Mouse (Mus musculus) cortical plate, adult 2 months (tissue): ENCODE data around the gene Kl.

ENCODE experiments used
- CTCF ChIP-seq: fragments of 200-500 bp; IDR thresholded peaks from 2 replicates; pipeline ENCODE4 v1.5.1; 2011; ENCODE audit warnings: mild to moderate bottlenecking, control low read depth, low read length; ENCODE audit not compliant: insufficient read depth; ENCODE audit errors: extremely low read depth
- POLR2A ChIP-seq: fragments of 200-500 bp; IDR thresholded peaks from 2 replicates; pipeline ENCODE4 v1.6.1; 2011; ENCODE audit warnings: mild to moderate bottlenecking, low read length, control low read depth; ENCODE audit not compliant: insufficient read depth; ENCODE audit errors: extremely low read depth

DNA sequence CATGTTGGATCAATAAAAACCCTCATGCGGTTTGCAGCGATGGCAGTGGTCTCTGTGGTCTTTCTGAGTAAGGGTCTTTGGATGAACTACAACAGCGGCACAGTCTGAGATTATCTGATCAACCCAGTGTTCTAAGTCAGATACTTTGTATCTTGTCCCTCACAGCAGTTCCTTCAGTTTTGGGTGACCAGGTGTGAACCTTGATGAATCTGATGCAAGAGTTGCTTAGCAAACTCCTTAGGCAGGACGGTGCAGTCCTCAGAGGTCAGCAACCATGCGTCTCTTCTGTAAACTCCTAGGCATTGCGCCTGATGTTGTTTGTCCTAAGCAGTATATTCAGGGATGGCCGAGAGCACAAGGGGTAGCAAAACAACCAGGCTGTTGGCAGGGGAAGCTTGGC is 48.7 kb downstream of the Kl start:
- no peak for TF ChIP-seq CTCF
- no peak for TF ChIP-seq POLR2A
